Mouse (Mus musculus) ovary, postnatal 14 days (tissue): ENCODE measurements around the gene Dynlt1f.
A peak's percentile ranks its signal among the peaks of the same experiment; 100 is the strongest.
"Not testable (repeated sequence)": the region's sequence is repeated elsewhere in the genome, so short reads cannot be mapped to it uniquely, and the experiment has no call there.

Experiments
- DNase-seq: peaks from one replicate; pipeline ENCODE4 v3.0.0; 2022; ENCODE audit warnings: low spot score

Dynlt1f gene

GRCm38 (mm10) chr17:6655567-6656281, at the start of gene Dynlt1f:
Gene Dynlt1f, minus strand, starts transcription at chr17:6655900.
- DNase-seq: peak; percentile 52

GRCm38 (mm10) chr17:6703381-6704270, 47.9 kb upstream of the Dynlt1f start:
- not testable (repeated sequence) for DNase-seq

- DNase-seq: not testable (repeated sequence)
These were observed 47.0 kb upstream of the Dynlt1f start for GRCm38 (mm10) chr17:6702625-6703221.

- not testable (repeated sequence) for DNase-seq
These were observed 44.4 kb upstream of the Dynlt1f start for GRCm38 (mm10) chr17:6700077-6700476.

- not testable (repeated sequence) for DNase-seq
These were observed 43.8 kb upstream of the Dynlt1f start for GRCm38 (mm10) chr17:6699502-6699901.

- peak; percentile 43 for DNase-seq
These were observed 41.6 kb upstream of the Dynlt1f start for GRCm38 (mm10) chr17:6697224-6697775.

GRCm38 (mm10) chr17:6696521-6696920, 40.8 kb upstream of the Dynlt1f start:
- DNase-seq: not testable (repeated sequence)

- not testable (repeated sequence) for DNase-seq
These were observed 40.0 kb upstream of the Dynlt1f start for GRCm38 (mm10) chr17:6695712-6696111.

GRCm38 (mm10) chr17:6691596-6691995, 35.9 kb upstream of the Dynlt1f start:
- DNase-seq: peak; percentile 95

- DNase-seq: not testable (repeated sequence)
These were observed 33.6 kb upstream of the Dynlt1f start for GRCm38 (mm10) chr17:6689344-6689743.

- not testable (repeated sequence) for DNase-seq
These were observed 30.7 kb upstream of the Dynlt1f start for GRCm38 (mm10) chr17:6686299-6686971.

- DNase-seq: not testable (repeated sequence)
These were observed 29.7 kb upstream of the Dynlt1f start for GRCm38 (mm10) chr17:6685288-6685818.

- not testable (repeated sequence) for DNase-seq
These were observed 29.0 kb upstream of the Dynlt1f start for GRCm38 (mm10) chr17:6684464-6685287.

GRCm38 (mm10) chr17:6683702-6684101, 28.0 kb upstream of the Dynlt1f start:
- DNase-seq: not testable (repeated sequence)

- not testable (repeated sequence) for DNase-seq
These were observed 26.0 kb upstream of the Dynlt1f start for GRCm38 (mm10) chr17:6681721-6682120.

- DNase-seq: not testable (repeated sequence)
These were observed 22.4 kb upstream of the Dynlt1f start for GRCm38 (mm10) chr17:6678063-6678462.

GRCm38 (mm10) chr17:6674297-6674696, 18.6 kb upstream of the Dynlt1f start:
- not testable (repeated sequence) for DNase-seq

GRCm38 (mm10) chr17:6668522-6668921, 12.8 kb upstream of the Dynlt1f start:
- not testable (repeated sequence) for DNase-seq

- DNase-seq: not testable (repeated sequence)
These were observed 9.7 kb upstream of the Dynlt1f start for GRCm38 (mm10) chr17:6665389-6665788.

- not testable (repeated sequence) for DNase-seq
These were observed 7.1 kb upstream of the Dynlt1f start for GRCm38 (mm10) chr17:6662840-6663239.
